Mouse (Mus musculus) liver, embryonic 14.5 days (tissue): ENCODE data around the gene Irs2. TPM values are rescaled to one million over a fixed set of nuclear protein-coding genes. Genes with fewer than 3 reads are reported as not detected.

Source experiments
- ATAC-seq: fragments of 200-750 bp; cut with Nextera tagmentation; 2 replicates; pipeline ENCODE4 v1.8.0; 2017; ENCODE audit warnings: moderate number of reproducible peaks, mild to moderate bottlenecking, moderate library complexity; ENCODE audit not compliant: insufficient read depth
- DNase-seq, 3 experiments: peaks; one replicate each; pipeline ENCODE4 v3.0.0-alpha.2; 2012 to 2013; ENCODE audit warnings: low read depth in 3 of 3, low spot score in 3 of 3
- H3K27ac ChIP-seq: fragments of 300-500 bp; sonication (generic); 2 replicates; pipeline ENCODE4 v1.5.1; 2014; ENCODE audit warnings: moderate library complexity, mild to moderate bottlenecking, control low read depth, inconsistent platforms
- H3K27me3 ChIP-seq: fragments of 300-500 bp; sonication (generic); 2 replicates; pipeline ENCODE4 v1.6.1; 2014; ENCODE audit warnings: mild to moderate bottlenecking, low read length, moderate library complexity; ENCODE audit not compliant: control insufficient read depth, insufficient read depth
- H3K36me3 ChIP-seq: fragments of 300-500 bp; sonication (generic); replicated peaks from 2 replicates; pipeline ENCODE4 v1.6.1; 2014; ENCODE audit warnings: low read depth; ENCODE audit not compliant: control insufficient read depth, insufficient read depth
- H3K4me1 ChIP-seq, 2 experiments: fragments of 200-500 bp in 1 of 2; fragments of 300-500 bp in 1 of 2; sonication (generic) in 1 of 2; replicated peaks; 2 replicates each; pipeline ENCODE4 v1.6.1; 2012 to 2014; ENCODE audit warnings: antibody characterized with exemption in 1 of 2, inconsistent platforms in 1 of 2, low read length in 1 of 2; ENCODE audit not compliant: control insufficient read depth in 2 of 2, insufficient read depth in 2 of 2
- H3K4me2 ChIP-seq: fragments of 300-500 bp; sonication (generic); 2 replicates; pipeline ENCODE4 v1.6.1; 2014; ENCODE audit warnings: low read depth, mild to moderate bottlenecking, control low read depth, moderate library complexity
- H3K4me3 ChIP-seq, 2 experiments: fragments of 200-500 bp in 1 of 2; fragments of 300-500 bp in 1 of 2; sonication (generic) in 1 of 2; 2 replicates each; pipeline ENCODE4 v1.5.1; 2012 to 2014; ENCODE audit warnings: low read depth in 2 of 2, low read length in 2 of 2, mild to moderate bottlenecking in 2 of 2, control low read depth in 1 of 2, inconsistent platforms in 1 of 2, moderate library complexity in 1 of 2; ENCODE audit not compliant: insufficient read depth in 1 of 2
- H3K9ac ChIP-seq: fragments of 300-500 bp; sonication (generic); replicated peaks from 2 replicates; pipeline ENCODE4 v1.6.1; 2014; ENCODE audit warnings: mild to moderate bottlenecking, control low read depth, moderate library complexity
- H3K9me3 ChIP-seq: fragments of 300-500 bp; sonication (generic); 2 replicates; pipeline ENCODE4 v1.6.1; 2016; ENCODE audit warnings: low read length, mixed read lengths; ENCODE audit not compliant: control insufficient read depth
- CTCF ChIP-seq: IDR thresholded peaks from 2 replicates; pipeline ENCODE4 v1.5.1; 2016; ENCODE audit warnings: antibody characterized with exemption, low read depth, control low read depth
- EP300 ChIP-seq: IDR thresholded peaks from 2 replicates; pipeline ENCODE4 v1.6.1; 2016; ENCODE audit warnings: antibody characterized with exemption, low read depth
- WGBS: fragments of 180-500 bp; shearing (Covaris S2); extraction: QIAGEN DNeasy Blood & Tissue Kit; methylation state at CpG from one replicate; pipeline ENCODE4 v1.1.7; 2014; ENCODE audit not compliant: insufficient replicate concordance; 5-methylcytosine and 5-hydroxymethylcytosine counted together
- polyA plus RNA-seq, 2 experiments: library from polyadenylated mRNA; depleted of rRNA in 1 of 2; stranded (reverse) in 1 of 2; unstranded in 1 of 2; fragments of >200 nt; fragmentation: Nextera tagmentation in 1 of 2; extraction: Ambion mirVana in 1 of 2; gene quantifications; 2 replicates each; pipeline versions ENCODE4 v1.2.1 to v1.2.3; 2012 to 2014

Irs2 gene
- polyA plus RNA-seq, 2 experiments = 2.9 to 4.7 TPM

DNA sequence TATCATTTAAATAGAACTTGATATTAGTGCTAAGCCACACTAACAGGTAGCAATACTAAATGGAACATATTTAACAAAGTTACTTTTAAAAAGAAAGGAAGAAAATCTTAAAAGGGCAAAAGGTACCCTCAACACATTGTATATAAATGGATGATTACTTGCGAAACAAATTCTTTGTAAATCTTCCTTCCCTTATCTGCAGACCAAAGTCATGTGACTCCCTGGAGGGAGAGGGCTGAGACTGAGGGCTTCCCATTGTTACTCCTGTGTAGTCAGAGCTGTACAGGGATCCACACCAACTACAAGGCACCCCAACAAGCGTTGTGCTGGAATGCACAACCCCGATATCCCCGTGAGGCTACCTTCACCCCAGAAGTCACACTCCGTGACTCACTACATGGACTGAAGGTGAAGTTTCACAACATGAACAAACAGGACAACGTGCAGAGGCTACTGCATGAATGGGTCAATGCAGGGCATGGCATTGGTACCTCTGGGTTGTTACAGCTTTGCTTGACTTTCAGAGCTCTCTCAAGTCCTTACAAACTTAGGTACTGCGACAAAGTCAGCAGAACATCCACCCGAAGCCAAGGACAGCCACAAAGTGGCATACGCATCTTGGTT, 12.8 kb upstream of the Irs2 start:
- H3K9me3 ChIP-seq = no peaks in the 10 kb centered on the region
- no peak overlapping the region for H3K9ac ChIP-seq
- no peak overlapping the region for H3K27ac ChIP-seq
- H3K4me3 ChIP-seq = no peak overlapping the region
- H3K36me3 ChIP-seq = no peaks in the 10 kb centered on the region
- ATAC-seq (peak; percentile 35; the same call in 1 of the 2 replicates), DNase-seq (no peak)
- peaks cover 0 to 12% of the 10 kb centered on the region in 2 experiments; a peak in 2 of 4 replicates for H3K4me1 ChIP-seq
- no peak overlapping the region for H3K4me2 ChIP-seq
- H3K27me3 ChIP-seq = no peaks in the 10 kb centered on the region
- no peak for TF ChIP-seq CTCF
- no peak for TF ChIP-seq EP300
- 60% methylated on average over 9 of the region's 9 CpGs for WGBS

DNA sequence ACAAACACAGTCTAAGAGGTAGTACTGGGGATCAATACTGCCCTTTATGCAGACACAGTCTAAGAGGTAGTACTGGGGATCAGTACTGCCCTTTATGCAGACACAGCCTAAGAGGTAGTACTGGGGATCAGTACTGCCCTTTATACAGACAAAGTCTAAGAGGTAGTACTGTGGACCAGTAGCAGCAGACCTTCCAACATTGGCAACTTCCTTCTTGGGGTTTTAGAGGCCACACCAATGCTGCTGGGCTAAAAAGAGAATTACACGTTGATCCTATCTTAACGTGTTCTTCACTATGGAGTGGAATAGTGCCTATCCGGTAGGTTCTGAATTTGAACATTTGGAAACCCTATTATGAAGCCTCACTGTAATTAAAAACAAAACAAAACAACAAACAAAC, 7.4 kb upstream of the Irs2 start:
- ATAC-seq = no peak
- H3K4me3 ChIP-seq = no peak overlapping the region
- no peak overlapping the region for H3K9ac ChIP-seq
- H3K27ac ChIP-seq = no peak overlapping the region
- peaks cover 2% of the 10 kb centered on the region; the same call in 1 of the 2 replicates for H3K27me3 ChIP-seq
- TF ChIP-seq CTCF (no peak), EP300 (no peak)
- peaks cover 6 to 8% of the 10 kb centered on the region in 2 experiments for H3K4me1 ChIP-seq
- no peak overlapping the region for H3K4me2 ChIP-seq
- no peak for DNase-seq
- no peaks in the 10 kb centered on the region for H3K36me3 ChIP-seq
- WGBS = 45% methylated on average over 3 of the region's 3 CpGs
- no peaks in the 10 kb centered on the region for H3K9me3 ChIP-seq

DNA sequence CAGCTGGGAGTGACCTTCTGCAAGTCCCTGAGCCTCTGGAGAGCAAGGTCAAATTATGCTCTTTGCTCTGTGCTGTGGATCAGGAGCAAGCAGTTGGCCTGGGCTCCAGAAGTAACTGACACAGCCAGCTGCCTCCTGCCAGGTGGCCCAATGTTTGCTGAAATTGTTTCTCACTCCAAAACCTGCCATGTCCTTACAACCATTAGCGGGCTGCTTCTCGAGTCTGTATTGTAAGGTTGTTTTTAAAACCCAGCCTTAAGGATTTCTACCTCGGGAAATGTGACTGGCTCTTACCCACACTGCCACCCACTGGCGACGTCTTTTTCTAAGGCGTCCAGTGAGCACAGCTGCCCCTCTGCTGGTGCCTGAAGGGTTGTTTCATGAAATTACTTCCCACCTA, 5.0 kb upstream of the Irs2 start:
- H3K4me1 ChIP-seq = peaks cover 12 to 14% of the 10 kb centered on the region in 2 experiments
- no peak overlapping the region for H3K4me3 ChIP-seq
- H3K27me3 ChIP-seq = peaks cover 2% of the 10 kb centered on the region; the same call in 1 of the 2 replicates
- TF ChIP-seq EP300 (no peak), CTCF (peak; percentile 72)
- no peaks in the 10 kb centered on the region for H3K36me3 ChIP-seq
- H3K4me2 ChIP-seq = no peak overlapping the region
- no peak for DNase-seq
- no peak overlapping the region for H3K9ac ChIP-seq
- no peak overlapping the region for H3K27ac ChIP-seq
- H3K9me3 ChIP-seq = no peaks in the 10 kb centered on the region
- 5% methylated on average over 6 of the region's 6 CpGs for WGBS
- no peak for ATAC-seq

DNA sequence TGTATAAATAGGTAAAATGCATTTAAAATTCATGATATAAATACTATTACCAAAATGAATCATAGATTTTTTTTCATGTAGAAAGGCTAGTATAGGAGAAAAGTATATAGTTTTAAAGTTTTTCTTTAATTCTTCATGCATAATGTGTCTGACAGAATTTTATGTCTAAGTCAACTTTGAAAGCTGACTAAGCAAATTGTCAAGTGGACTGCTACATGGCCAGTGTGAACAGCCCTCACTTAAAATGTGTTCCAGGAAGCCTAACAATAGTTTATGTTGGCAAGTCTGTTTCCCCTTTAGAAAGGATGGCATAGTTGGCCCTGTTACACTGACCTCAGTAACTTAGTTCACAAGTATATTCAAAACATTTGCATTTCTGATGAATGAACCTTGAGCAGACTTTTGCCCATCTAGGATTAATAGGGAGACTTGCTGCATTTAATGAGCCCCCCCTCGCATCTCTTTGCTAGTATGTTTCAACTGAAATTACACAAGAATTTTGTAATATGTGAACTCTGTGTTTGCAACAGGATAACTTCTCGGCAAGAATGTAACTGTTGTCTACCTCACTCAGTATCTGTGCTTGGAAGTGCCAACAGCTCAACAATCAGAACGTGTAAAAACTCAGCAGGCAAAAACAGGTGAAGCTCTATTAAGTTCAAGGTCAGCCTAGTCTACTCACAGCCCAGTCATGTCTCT, 3.7 kb upstream of the Irs2 start:
- no peak overlapping the region for H3K4me3 ChIP-seq
- H3K4me2 ChIP-seq = no peak overlapping the region
- no peak overlapping the region for H3K9ac ChIP-seq
- no peak for DNase-seq
- TF ChIP-seq EP300 = no peak
- TF ChIP-seq CTCF = no peak
- no peaks in the 10 kb centered on the region for H3K9me3 ChIP-seq
- H3K27ac ChIP-seq = no peak overlapping the region
- 58% methylated on average over 3 of the region's 3 CpGs for WGBS
- ATAC-seq = no peak
- no peaks in the 10 kb centered on the region for H3K36me3 ChIP-seq
- peaks cover 12 to 14% of the 10 kb centered on the region in 2 experiments for H3K4me1 ChIP-seq
- peaks cover 2% of the 10 kb centered on the region; the same call in 1 of the 2 replicates for H3K27me3 ChIP-seq

DNA sequence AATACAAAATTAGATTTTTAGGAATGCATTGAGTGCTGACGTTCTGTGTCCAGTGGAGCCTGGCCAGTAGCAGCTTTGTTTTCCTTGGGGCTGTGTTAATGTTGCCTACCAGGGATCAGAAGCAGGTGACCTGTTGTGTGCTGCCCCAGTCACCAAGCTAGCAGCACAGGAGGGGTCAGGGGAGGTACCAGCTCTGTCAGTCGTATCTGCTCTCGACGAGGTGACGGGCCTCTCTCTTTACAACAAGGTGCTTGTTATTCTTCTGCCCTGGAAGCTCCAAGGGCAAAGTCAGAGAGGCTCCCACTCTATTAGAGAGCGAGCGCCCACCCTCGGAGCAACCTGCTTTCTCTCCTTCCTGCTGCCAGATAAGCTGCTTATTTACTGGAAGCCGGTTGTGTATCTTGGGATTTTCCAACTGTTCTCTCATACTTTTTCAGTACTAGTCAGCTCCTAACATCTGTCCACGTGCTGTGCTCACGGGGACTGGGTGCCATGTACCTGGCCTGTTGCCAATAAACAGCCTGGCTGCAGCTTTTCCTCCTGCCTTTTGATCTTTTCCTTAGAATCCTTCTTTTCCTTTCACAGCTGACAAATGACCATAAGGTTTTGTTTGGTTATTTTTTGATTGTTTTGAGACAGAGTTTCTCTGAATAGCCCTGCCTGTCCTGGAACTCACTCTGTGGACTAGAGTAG, 2.8 kb upstream of the Irs2 start:
- H3K36me3 ChIP-seq = no peaks in the 10 kb centered on the region; the same call in 1 of the 2 replicates
- no peaks in the 10 kb centered on the region for H3K9me3 ChIP-seq
- TF ChIP-seq EP300 (no peak), CTCF (no peak)
- H3K4me3 ChIP-seq = no peak overlapping the region
- DNase-seq = no peak
- no peak for ATAC-seq
- no peak overlapping the region for H3K9ac ChIP-seq
- WGBS = 24% methylated on average over 11 of the region's 11 CpGs
- peaks cover 2% of the 10 kb centered on the region; the same call in 1 of the 2 replicates for H3K27me3 ChIP-seq
- no peak overlapping the region for H3K27ac ChIP-seq
- peak overlapping the region; percentile 96 for H3K4me2 ChIP-seq
- H3K4me1 ChIP-seq = peaks cover 13 to 20% of the 10 kb centered on the region in 2 experiments
